Mouse (Mus musculus) adrenal gland, postnatal 10 days (tissue): ENCODE results near the gene Palm2. TPM values are rescaled to one million over a fixed set of nuclear protein-coding genes. Genes with fewer than 3 reads are reported as not detected.

Experiments used
- DNase-seq: peaks from one replicate; pipeline ENCODE4 v3.0.0; 2021; ENCODE audit warnings: mixed read lengths
- total RNA-seq, 2 experiments: library from RNA; stranded (reverse); gene quantifications; 2 replicates each; pipeline ENCODE4 v1.2.3; 2021

The Palm2 gene
- total RNA-seq, 2 experiments from 2014 or later: 21.0 to 35.7 TPM

DNA sequence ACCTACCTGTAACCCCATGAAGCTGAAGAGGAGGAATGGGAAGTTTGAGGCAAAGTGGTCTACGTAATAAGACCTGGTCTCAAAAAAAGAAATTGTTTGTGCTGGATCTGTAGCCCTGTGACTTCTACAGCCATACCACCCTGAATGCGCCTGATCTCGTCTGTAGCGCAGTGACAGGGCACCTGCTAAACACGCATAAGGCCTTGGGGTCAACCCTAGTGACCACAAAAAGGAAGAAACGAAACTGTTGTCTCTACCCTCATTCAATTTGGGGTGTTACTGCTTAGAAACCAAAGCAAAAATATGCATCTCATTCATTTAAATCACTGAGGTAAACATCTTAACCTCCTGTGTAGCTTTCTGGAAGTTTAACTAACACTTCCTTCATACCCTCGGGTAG lies 270.5 kb downstream of the Palm2 start:
- DNase-seq: no peak

GRCm38 (mm10) chr4:57715849-57716248 lies 281.8 kb downstream of the Palm2 start:
- DNase-seq: no peak

GRCm38 (mm10) chr4:57716735-57717134 lies 282.7 kb downstream of the Palm2 start:
- no peak for DNase-seq

DNA sequence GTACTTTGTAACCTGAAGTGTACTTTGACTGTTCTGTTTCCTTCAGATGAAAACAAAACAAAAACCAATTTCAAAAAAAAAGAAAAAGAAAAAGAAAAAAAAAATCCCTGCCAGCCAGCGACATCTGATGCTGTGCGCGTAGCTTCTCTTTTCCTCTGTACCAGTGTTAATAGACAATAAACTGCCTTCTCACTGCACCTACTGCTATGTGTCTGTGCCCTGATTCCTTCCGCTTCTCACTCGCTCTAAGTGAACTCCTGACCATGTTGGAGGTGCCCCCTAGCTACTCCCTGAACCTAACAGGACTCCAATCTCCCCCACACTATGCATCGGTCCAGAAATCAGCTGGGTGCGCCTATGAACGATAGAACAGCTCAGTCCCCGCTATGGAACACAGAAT lies 283.3 kb downstream of the Palm2 start, which contains the start of gene Akap2:
Akap2 (plus strand) TSS at position 304 of the 400 bp plus-strand sequence.
- DNase-seq: no peak

DNA sequence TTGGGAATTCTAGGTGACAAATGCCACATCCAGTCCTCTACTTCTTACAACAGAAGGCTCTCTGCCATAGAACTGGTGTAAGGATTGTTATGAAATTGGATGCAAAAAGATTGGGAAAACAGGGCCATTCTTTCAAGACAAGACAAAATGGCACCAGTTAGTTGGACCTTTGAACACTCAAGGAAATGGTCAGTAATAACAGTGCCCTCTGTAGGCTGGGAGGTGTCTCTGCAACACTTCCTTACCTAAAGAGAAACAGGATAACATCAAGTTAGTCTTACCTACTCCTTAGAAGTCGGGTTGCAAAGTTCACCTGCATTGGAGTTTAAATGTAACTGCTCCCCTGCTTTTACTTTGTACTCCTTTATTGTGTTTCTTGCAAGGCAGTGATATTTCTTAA lies 285.3 kb downstream of the Palm2 start:
- DNase-seq: no peak

DNA sequence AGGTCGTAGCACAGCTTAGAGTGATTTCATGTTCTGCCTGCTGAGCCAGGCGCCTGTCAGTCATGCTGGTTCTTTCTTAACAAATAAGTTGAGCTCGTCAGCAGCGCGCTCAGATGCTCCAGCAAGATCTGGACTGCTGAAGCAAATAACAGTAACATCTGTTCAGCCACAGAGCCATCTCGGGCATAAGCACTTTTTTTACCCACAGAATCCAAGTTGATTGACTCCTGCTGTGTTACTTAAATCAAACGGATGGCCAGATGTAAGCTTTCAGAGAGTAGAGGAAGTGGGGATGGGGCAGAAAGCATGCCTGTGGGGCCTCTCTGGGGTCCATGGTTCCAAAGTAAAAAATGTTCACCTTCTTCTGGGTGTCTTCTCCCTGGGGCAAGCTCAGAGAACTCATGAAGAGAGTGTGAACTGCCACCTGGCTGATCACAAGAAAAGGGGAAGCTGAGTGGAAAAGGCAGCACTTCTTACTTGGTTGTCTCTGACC lies 286.9 kb downstream of the Palm2 start:
- no peak for DNase-seq

DNA sequence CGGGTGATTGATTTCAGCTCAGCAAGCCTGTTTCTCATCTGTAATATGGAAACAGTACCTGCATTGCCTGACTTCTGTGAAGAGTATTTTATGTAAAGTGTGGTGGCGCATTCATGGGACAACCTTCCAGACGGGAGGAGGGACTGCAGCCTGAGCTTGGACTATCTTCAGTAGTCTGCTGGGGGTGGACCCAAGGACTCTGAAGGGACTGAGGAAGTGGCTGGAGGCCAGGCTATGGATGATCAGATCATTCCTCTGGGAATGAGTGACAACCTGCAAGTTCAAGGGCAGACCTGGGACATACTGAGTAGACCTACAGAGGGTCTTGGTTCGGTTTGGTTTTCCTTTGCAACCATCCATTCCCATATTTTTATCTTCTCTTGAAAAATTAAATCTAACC lies 288.2 kb downstream of the Palm2 start:
- DNase-seq: no peak

- no peak for DNase-seq
These were observed 289.6 kb downstream of the Palm2 start for GRCm38 (mm10) chr4:57723659-57724058.

GRCm38 (mm10) chr4:57725569-57725968 lies 291.5 kb downstream of the Palm2 start:
- DNase-seq: no peak

- DNase-seq: peak; percentile 47
These were observed 294.6 kb downstream of the Palm2 start for GRCm38 (mm10) chr4:57728611-57729183.

DNA sequence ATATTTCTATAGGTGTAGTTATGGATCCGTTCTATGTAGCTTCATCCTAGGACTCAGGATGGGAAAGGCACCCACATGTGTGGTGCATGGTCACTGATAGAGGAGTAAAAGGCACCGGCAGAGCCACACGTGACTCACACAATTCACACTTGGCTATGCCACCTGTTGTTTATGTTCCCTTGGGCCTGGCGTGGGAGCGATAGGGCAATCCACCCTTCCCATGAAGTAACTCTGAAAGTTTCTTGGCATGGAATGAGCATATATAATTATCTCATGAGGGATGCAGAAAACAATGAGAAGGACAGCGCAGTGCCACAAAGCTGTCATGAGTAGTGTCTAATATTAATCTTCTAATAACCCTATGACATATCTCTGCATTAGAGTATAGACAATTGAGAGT lies 296.0 kb downstream of the Palm2 start:
- DNase-seq: no peak

- DNase-seq: peak; percentile 47
These were observed 297.0 kb downstream of the Palm2 start for GRCm38 (mm10) chr4:57730801-57731598.

DNA sequence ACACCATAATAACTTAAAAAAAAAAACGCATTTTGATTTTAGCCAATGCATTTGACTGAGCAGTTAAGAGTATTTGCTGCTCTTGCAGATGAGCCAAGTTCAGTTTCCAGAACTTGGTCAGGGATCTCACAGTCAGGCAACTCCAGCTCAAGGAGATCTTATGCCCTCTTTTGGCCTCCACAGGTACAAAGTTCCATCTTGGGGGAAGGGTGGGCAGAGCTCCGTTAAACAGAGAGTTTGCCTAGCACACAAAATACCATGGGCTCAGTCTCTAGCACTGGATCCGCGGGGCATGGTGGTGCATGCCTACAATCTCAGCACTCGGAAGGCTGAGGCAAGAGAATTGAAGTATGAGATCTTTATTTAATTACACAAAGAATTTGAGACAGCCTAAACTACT lies 298.3 kb downstream of the Palm2 start:
- no peak for DNase-seq

GRCm38 (mm10) chr4:57733445-57733844 lies 299.4 kb downstream of the Palm2 start:
- peak; percentile 68 for DNase-seq

- peak; percentile 62 for DNase-seq
These were observed 301.4 kb downstream of the Palm2 start for GRCm38 (mm10) chr4:57735426-57735825.

DNA sequence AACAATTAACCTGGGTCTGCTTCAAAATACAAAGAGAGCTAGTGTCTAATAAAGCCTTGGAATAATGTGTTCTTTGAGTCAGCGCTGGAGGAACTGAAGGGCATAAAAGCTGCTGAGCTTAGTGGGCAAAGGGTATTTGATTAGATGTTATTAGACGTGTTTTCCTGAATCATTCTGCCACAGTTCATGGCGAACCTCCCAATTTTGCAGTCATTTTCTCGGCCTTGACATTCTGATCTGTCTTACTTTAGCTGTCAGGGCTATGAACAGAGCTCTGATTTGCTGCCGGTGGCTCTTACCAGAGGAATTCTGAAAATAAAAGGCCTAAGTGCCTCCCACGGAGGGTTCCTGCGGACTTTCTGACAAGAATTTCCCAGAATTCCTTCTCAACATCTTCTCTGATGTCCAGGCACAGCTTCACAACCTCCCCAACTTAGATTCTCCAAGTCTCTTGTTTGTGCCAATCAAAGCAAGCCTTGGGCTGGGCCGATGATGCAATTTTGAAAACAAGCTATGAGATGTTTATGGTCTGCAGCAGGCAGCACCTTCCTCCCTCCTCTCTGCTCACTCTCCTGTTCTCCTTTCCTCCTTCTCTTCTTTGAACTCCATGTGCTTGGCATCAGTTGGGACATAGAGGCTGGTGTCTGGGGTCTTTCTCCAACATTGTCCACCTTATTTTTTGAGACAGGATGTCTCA lies 305.0 kb downstream of the Palm2 start:
- DNase-seq: peak; percentile 47

- no peak for DNase-seq
These were observed 309.4 kb downstream of the Palm2 start for GRCm38 (mm10) chr4:57743325-57743929.

GRCm38 (mm10) chr4:57750651-57751050 lies 316.6 kb downstream of the Palm2 start:
- no peak for DNase-seq

DNA sequence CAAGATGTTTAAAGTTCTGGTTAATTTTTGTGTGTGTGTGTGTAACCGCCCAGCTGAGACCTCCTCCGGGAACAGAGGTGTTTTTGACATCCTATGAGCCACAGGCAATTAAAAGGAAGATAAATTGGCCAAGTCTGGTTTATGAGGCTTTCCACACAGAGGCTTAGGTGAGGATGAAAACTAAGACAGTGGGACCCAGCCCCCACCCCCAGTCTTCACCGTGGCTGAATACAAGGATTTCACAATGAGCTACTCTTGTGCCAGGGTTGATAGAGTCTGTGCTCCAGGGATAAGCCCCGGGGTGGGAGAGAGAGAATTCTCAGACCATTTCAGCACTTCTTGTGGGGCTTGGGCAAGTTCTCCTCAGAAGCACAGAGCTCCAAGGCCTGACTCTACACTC lies 317.0 kb downstream of the Palm2 start:
- no peak for DNase-seq

DNA sequence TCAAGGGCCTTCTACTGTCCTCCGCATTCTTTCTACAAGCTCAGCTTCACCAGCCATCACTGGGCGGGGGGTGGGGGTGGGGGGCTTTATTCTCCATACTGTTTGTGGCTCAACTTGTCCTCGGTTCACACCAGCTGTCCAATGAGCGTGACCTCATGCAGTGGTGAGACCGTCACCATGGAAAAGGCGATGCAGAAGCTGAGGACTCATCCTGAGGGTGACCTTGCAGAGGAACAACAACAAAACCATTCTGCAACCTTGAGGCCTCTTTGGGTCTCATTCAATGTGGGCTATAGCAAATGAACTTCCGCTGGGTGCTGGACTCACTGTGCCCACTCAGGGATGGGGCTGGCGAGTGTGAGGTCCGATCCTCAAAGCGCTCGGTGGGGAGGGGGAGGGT lies 317.5 kb downstream of the Palm2 start:
- DNase-seq: peak; percentile 39

DNA sequence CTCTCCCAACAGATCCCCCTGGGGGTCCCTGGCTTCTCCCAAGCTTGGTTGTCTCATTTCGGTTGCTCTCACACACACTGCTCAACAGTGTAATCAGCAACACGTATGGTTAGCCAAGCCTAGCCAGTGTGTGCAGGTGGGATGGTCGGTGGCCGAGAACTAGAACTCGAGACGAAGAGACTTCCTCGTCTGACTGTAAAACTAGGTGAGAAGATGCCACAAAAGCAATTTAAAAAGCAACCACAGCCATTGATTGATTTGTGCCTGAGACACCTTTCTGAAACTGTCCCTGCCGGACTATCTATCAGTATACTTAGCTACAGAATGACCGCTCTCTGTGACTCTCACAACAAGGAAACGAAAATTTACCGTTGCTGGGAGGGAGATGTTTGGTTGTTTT lies 321.0 kb downstream of the Palm2 start:
- no peak for DNase-seq

- peak; percentile 40 for DNase-seq
These were observed 323.9 kb downstream of the Palm2 start for GRCm38 (mm10) chr4:57757997-57758396.
